Mouse (Mus musculus) stomach, embryonic 16.5 days (tissue): ENCODE data around the gene Itgb1bp1. TPM values are rescaled to one million over a fixed set of nuclear protein-coding genes. Genes with fewer than 3 reads are reported as not detected.
A peak's percentile ranks its signal among the peaks of the same experiment; 100 is the strongest.

Experiments
- ATAC-seq: fragments of 200-750 bp; cut with Nextera tagmentation; 2 replicates; pipeline ENCODE4 v1.8.0; 2017; ENCODE audit warnings: moderate number of reproducible peaks, moderate TSS enrichment; ENCODE audit not compliant: insufficient read depth, low FRiP score
- H3K27ac ChIP-seq: fragments of 300-500 bp; sonication (generic); 2 replicates; pipeline ENCODE4 v1.5.1; 2014; ENCODE audit warnings: low read length
- H3K27me3 ChIP-seq: fragments of 300-500 bp; sonication (generic); 2 replicates; pipeline ENCODE4 v1.6.1; 2014; ENCODE audit warnings: low read length, control low read depth, mixed read lengths; ENCODE audit not compliant: control insufficient read depth, insufficient read depth
- H3K36me3 ChIP-seq: fragments of 300-500 bp; sonication (generic); 2 replicates; pipeline ENCODE4 v1.6.1; 2014; ENCODE audit warnings: low read length; ENCODE audit not compliant: control insufficient read depth, insufficient read depth
- H3K4me1 ChIP-seq: fragments of 300-500 bp; sonication (generic); 2 replicates; pipeline ENCODE4 v1.6.1; 2014; ENCODE audit warnings: low read length, control low read depth, mixed read lengths; ENCODE audit not compliant: control insufficient read depth, insufficient read depth
- H3K4me2 ChIP-seq: fragments of 300-500 bp; sonication (generic); 2 replicates; pipeline ENCODE4 v1.6.1; 2014; ENCODE audit warnings: low read depth, low read length, mixed read lengths
- H3K4me3 ChIP-seq: fragments of 300-500 bp; sonication (generic); replicated peaks from 2 replicates; pipeline ENCODE4 v1.5.1; 2014; ENCODE audit warnings: mild to moderate bottlenecking, low read length
- H3K9ac ChIP-seq: fragments of 300-500 bp; sonication (generic); 2 replicates; pipeline ENCODE4 v1.6.1; 2014; ENCODE audit warnings: low read length
- H3K9me3 ChIP-seq: fragments of 300-500 bp; sonication (generic); replicated peaks from 2 replicates; pipeline ENCODE4 v1.6.1; 2016; ENCODE audit warnings: low read length, control low read depth; ENCODE audit not compliant: control insufficient read depth
- WGBS: fragments of 180-500 bp; shearing (Covaris S2); extraction: QIAGEN DNeasy Blood & Tissue Kit; methylation state at CpG from one replicate; pipeline ENCODE4 v1.1.7; 2014; 5-methylcytosine and 5-hydroxymethylcytosine counted together
- polyA plus RNA-seq: library from polyadenylated mRNA; unstranded; fragments of >200 nt; fragmentation: Nextera tagmentation; extraction: Ambion mirVana; gene quantifications from 2 replicates; pipeline ENCODE4 v1.2.1, GENCODE M21; 2015

The Itgb1bp1 gene
- 43.9 and 45.2 TPM in 2 replicates for polyA plus RNA-seq

GRCm38 (mm10) chr12:21286243-21286622, at the start of gene Itgb1bp1:
Gene Itgb1bp1 (minus strand): TSS chr12:21286284.
- peak within 1 kb of the TSS; percentile 89 for H3K4me2 ChIP-seq
- peak within 1 kb of the TSS; percentile 95 for H3K27ac ChIP-seq
- no peaks in the 10 kb centered on the region for H3K27me3 ChIP-seq
- WGBS: under 1% methylated on average over 28 of the region's 28 CpGs
- no peaks in the 10 kb centered on the region for H3K36me3 ChIP-seq
- H3K4me3 ChIP-seq: peak within 1 kb of the TSS; percentile 97
- peaks cover 16% of the 10 kb centered on the region for H3K4me1 ChIP-seq
- ATAC-seq: peak; percentile 96
- H3K9me3 ChIP-seq: no peaks in the 10 kb centered on the region
- peak within 1 kb of the TSS; percentile 97 for H3K9ac ChIP-seq

- no peaks in the 10 kb centered on the region for H3K27me3 ChIP-seq
- H3K4me1 ChIP-seq: no peaks in the 10 kb centered on the region
- H3K9ac ChIP-seq: no peak overlapping the region
- no peak overlapping the region for H3K4me3 ChIP-seq
- ATAC-seq: no peak
- WGBS: 74% methylated on average over 7 of the region's 7 CpGs
- no peak overlapping the region for H3K27ac ChIP-seq
- H3K36me3 ChIP-seq: peaks cover 15% of the 10 kb centered on the region; the same call in 1 of the 2 replicates
- no peak overlapping the region for H3K4me2 ChIP-seq
- H3K9me3 ChIP-seq: no peaks in the 10 kb centered on the region
Observed at GRCm38 (mm10) chr12:21335869-21336268, 49.8 kb upstream of the Itgb1bp1 start.

GRCm38 (mm10) chr12:21333766-21334165, 47.7 kb upstream of the Itgb1bp1 start:
- 85% methylated on average over 5 of the region's 5 CpGs for WGBS
- Histone ChIP-seq H3K9me3 (no peaks in the 10 kb centered on the region), H3K4me1 (no peaks in the 10 kb centered on the region), H3K27me3 (no peaks in the 10 kb centered on the region), H3K36me3 (peaks cover 8% of the 10 kb centered on the region; the same call in 1 of the 2 replicates), H3K4me3 (no peak overlapping the region), H3K9ac (no peak overlapping the region), H3K27ac (no peak overlapping the region), H3K4me2 (no peak overlapping the region)
- ATAC-seq: no peak

GRCm38 (mm10) chr12:21333021-21333420, 46.9 kb upstream of the Itgb1bp1 start:
- Histone ChIP-seq H3K4me1 (no peaks in the 10 kb centered on the region), H3K27me3 (no peaks in the 10 kb centered on the region), H3K4me2 (no peak overlapping the region), H3K9me3 (no peaks in the 10 kb centered on the region), H3K36me3 (peaks cover 5% of the 10 kb centered on the region; the same call in 1 of the 2 replicates), H3K9ac (no peak overlapping the region), H3K4me3 (no peak overlapping the region), H3K27ac (no peak overlapping the region)
- ATAC-seq: no peak
- WGBS: 89% methylated on average over 7 of the region's 7 CpGs

GRCm38 (mm10) chr12:21331711-21332110, 45.6 kb upstream of the Itgb1bp1 start:
- peaks cover 5% of the 10 kb centered on the region for H3K36me3 ChIP-seq
- 84% methylated on average over 6 of the region's 6 CpGs for WGBS
- H3K9ac ChIP-seq: no peak overlapping the region
- H3K4me2 ChIP-seq: no peak overlapping the region
- H3K4me1 ChIP-seq: no peaks in the 10 kb centered on the region
- no peaks in the 10 kb centered on the region for H3K27me3 ChIP-seq
- no peak overlapping the region for H3K4me3 ChIP-seq
- H3K27ac ChIP-seq: no peak overlapping the region
- ATAC-seq: no peak
- no peaks in the 10 kb centered on the region for H3K9me3 ChIP-seq

GRCm38 (mm10) chr12:21330961-21331576, 45.0 kb upstream of the Itgb1bp1 start:
- Histone ChIP-seq H3K36me3 (peaks cover 5% of the 10 kb centered on the region), H3K27me3 (no peaks in the 10 kb centered on the region), H3K4me1 (no peaks in the 10 kb centered on the region), H3K27ac (no peak overlapping the region), H3K4me3 (no peak overlapping the region), H3K9ac (no peak overlapping the region), H3K4me2 (no peak overlapping the region), H3K9me3 (no peaks in the 10 kb centered on the region)
- ATAC-seq: no peak
- 87% methylated on average over 10 of the region's 10 CpGs for WGBS

- Histone ChIP-seq H3K9ac (no peak overlapping the region), H3K36me3 (peaks cover 10% of the 10 kb centered on the region; the same call in 1 of the 2 replicates), H3K9me3 (no peaks in the 10 kb centered on the region), H3K27ac (no peak overlapping the region), H3K4me1 (no peaks in the 10 kb centered on the region), H3K4me2 (no peak overlapping the region), H3K27me3 (no peaks in the 10 kb centered on the region), H3K4me3 (no peak overlapping the region)
- no peak for ATAC-seq
- WGBS: 82% methylated on average over 9 of the region's 9 CpGs
Observed at GRCm38 (mm10) chr12:21329661-21330400, 43.7 kb upstream of the Itgb1bp1 start.

- Histone ChIP-seq H3K36me3 (peaks cover 12% of the 10 kb centered on the region; the same call in 1 of the 2 replicates), H3K4me2 (no peak overlapping the region), H3K4me1 (no peaks in the 10 kb centered on the region), H3K27me3 (no peaks in the 10 kb centered on the region), H3K27ac (no peak overlapping the region), H3K9me3 (no peaks in the 10 kb centered on the region), H3K9ac (no peak overlapping the region), H3K4me3 (no peak overlapping the region)
- no peak for ATAC-seq
- 91% methylated on average over 3 of the region's 3 CpGs for WGBS
Observed at GRCm38 (mm10) chr12:21326325-21326724, 40.2 kb upstream of the Itgb1bp1 start.

- no peak overlapping the region for H3K9ac ChIP-seq
- H3K27me3 ChIP-seq: no peaks in the 10 kb centered on the region
- H3K4me2 ChIP-seq: no peak overlapping the region
- peaks cover 12% of the 10 kb centered on the region; the same call in 1 of the 2 replicates for H3K36me3 ChIP-seq
- no peaks in the 10 kb centered on the region for H3K4me1 ChIP-seq
- no peak overlapping the region for H3K4me3 ChIP-seq
- WGBS: 90% methylated on average over 8 of the region's 8 CpGs
- no peaks in the 10 kb centered on the region for H3K9me3 ChIP-seq
- no peak for ATAC-seq
- no peak overlapping the region for H3K27ac ChIP-seq
Observed at GRCm38 (mm10) chr12:21325266-21325665, 39.2 kb upstream of the Itgb1bp1 start.
